Mouse (Mus musculus) ES-E14 (cell line): ENCODE results near the gene Xylt1. TPM values are rescaled to one million over a fixed set of nuclear protein-coding genes. Genes with fewer than 3 reads are reported as not detected.

ENCODE experiments used
- DNase-seq: peaks from one replicate; pipeline ENCODE4 v3.0.0-alpha.2; 2013; ENCODE audit warnings: low read depth, low spot score
- H3K27ac ChIP-seq: 2 replicates; pipeline ENCODE4 v1.5.1; 2012; ENCODE audit warnings: low read depth, mild to moderate bottlenecking, low read length, moderate library complexity, mixed read lengths; ENCODE audit not compliant: poor library complexity, insufficient read depth, severe bottlenecking
- H3K36me3 ChIP-seq: 2 replicates; pipeline ENCODE4 v1.6.1; 2012; ENCODE audit warnings: mild to moderate bottlenecking, low read length, moderate library complexity, mixed read lengths; ENCODE audit not compliant: control insufficient read depth, poor library complexity, insufficient read depth, severe bottlenecking
- H3K4me1 ChIP-seq, 2 experiments: fragments of 150-350 bp in 1 of 2; sonication (generic) in 1 of 2; 2 replicates each; pipeline ENCODE4 v1.6.1; 2012; ENCODE audit warnings: low read length in 2 of 2, mild to moderate bottlenecking in 1 of 2, mixed read lengths in 1 of 2; ENCODE audit not compliant: control insufficient read depth in 2 of 2, insufficient read depth in 2 of 2, poor library complexity in 1 of 2
- H3K4me3 ChIP-seq, 2 experiments: fragments of 150-350 bp in 1 of 2; sonication (generic) in 1 of 2; 2 replicates each; pipeline ENCODE4 v1.5.1; 2012; ENCODE audit warnings: low read length in 2 of 2, low read depth in 1 of 2, mild to moderate bottlenecking in 1 of 2, mixed read lengths in 1 of 2; ENCODE audit not compliant: insufficient read depth in 1 of 2, poor library complexity in 1 of 2, severe bottlenecking in 1 of 2
- H3K9ac ChIP-seq: 2 replicates; pipeline ENCODE4 v1.6.1; 2012; ENCODE audit warnings: low read depth, mild to moderate bottlenecking, low read length, mixed read lengths; ENCODE audit not compliant: poor library complexity, insufficient read depth, severe bottlenecking
- H3K9me3 ChIP-seq: fragments of 150-350 bp; sonication (generic); 2 replicates; pipeline ENCODE4 v1.6.1; 2012; ENCODE audit warnings: low read depth, mild to moderate bottlenecking, low read length; ENCODE audit not compliant: control insufficient read depth, insufficient read depth
- CHD2 ChIP-seq: IDR thresholded peaks from 2 replicates; pipeline ENCODE4 v1.6.1; 2014; ENCODE audit warnings: mild to moderate bottlenecking, low read depth, low read length, inconsistent platforms
- HCFC1 ChIP-seq: IDR thresholded peaks from 2 replicates; pipeline ENCODE4 v1.6.1; 2012; ENCODE audit warnings: low read length, inconsistent platforms, borderline replicate concordance; ENCODE audit not compliant: insufficient read depth
- MAFK ChIP-seq: IDR thresholded peaks from 2 replicates; pipeline ENCODE4 v1.6.1; 2014; ENCODE audit warnings: mild to moderate bottlenecking, low read depth, low read length, inconsistent platforms; ENCODE audit not compliant: insufficient read depth
- ZC3H11A ChIP-seq: IDR thresholded peaks from 2 replicates; pipeline ENCODE4 v1.6.1; 2012; ENCODE audit warnings: low read depth, mild to moderate bottlenecking, inconsistent platforms, low read length, borderline replicate concordance
- ZNF384 ChIP-seq: IDR thresholded peaks from 2 replicates; pipeline ENCODE4 v1.6.1; 2012; ENCODE audit warnings: low read depth, low read length, inconsistent platforms
- in situ Hi-C, 2 experiments: fragments of 600-800 bp; cut with MboI; formaldehyde crosslinking; loops; one replicate each; pipeline ENCODE4 v1.15.1; 2025; ENCODE audit warnings: low sequenced_read_pairs in 2 of 2, inconsistent platforms in 1 of 2; ENCODE audit not compliant: unreplicated experiment in 2 of 2
- total RNA-seq: library from RNA; depleted of rRNA; stranded (reverse); fragments of 300-350 nt; gene quantifications from 2 replicates; pipeline ENCODE4 v1.2.3, GENCODE M21; 2012

The Xylt1 gene
- total RNA-seq, 1 experiment, result 3.6 TPM

GRCm38 (mm10) chr7:117510113-117510512 lies 129.3 kb downstream of the Xylt1 start:
- Histone ChIP-seq H3K4me3 (no peak overlapping the region), H3K9me3 (no peaks in the 10 kb centered on the region), H3K36me3 (no peaks in the 10 kb centered on the region), H3K9ac (no peak overlapping the region), H3K4me1 (no peaks in the 10 kb centered on the region), H3K27ac (no peak overlapping the region)
- no peak for DNase-seq
- TF ChIP-seq CHD2 (no peak), ZC3H11A (no peak), ZNF384 (no peak), HCFC1 (no peak), MAFK (no peak)
- in situ Hi-C loops, result no loop called here

- in situ Hi-C loops, result no loop called here
- Histone ChIP-seq H3K9ac (no peak overlapping the region), H3K9me3 (no peaks in the 10 kb centered on the region), H3K4me1 (no peaks in the 10 kb centered on the region), H3K36me3 (no peaks in the 10 kb centered on the region), H3K4me3 (no peak overlapping the region), H3K27ac (no peak overlapping the region)
- no peak for DNase-seq
- TF ChIP-seq ZNF384 (no peak), HCFC1 (no peak), MAFK (no peak), ZC3H11A (no peak), CHD2 (no peak)
Measured at GRCm38 (mm10) chr7:117512301-117512700, 131.5 kb downstream of the Xylt1 start.

DNA sequence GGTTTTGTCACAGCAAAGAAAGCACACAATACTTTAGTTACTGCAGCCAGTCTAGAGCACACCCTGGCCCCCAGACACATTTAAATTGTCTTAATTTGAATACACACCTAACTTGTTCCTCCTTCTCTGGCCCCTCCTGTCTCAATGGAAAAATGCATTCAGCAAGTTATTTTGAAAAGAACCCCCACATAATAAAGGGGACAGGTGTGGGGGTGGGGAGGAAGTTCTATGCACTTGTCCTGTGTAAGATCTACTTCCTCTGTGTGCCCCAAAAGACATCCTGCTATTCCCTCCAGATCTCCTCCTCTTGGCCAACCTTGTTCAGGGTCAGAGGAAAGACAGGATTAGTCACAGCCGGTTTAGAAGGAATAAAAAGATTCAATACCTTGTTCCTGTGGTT lies 135.0 kb downstream of the Xylt1 start:
- Histone ChIP-seq H3K36me3 (no peaks in the 10 kb centered on the region), H3K27ac (no peak overlapping the region), H3K9ac (no peak overlapping the region), H3K4me3 (no peak overlapping the region), H3K9me3 (no peaks in the 10 kb centered on the region), H3K4me1 (no peaks in the 10 kb centered on the region)
- in situ Hi-C loops, result no loop called here
- no peak for TF ChIP-seq ZC3H11A
- TF ChIP-seq HCFC1, result no peak
- no peak for TF ChIP-seq CHD2
- no peak for TF ChIP-seq MAFK
- TF ChIP-seq ZNF384, result no peak
- DNase-seq, result no peak

- TF ChIP-seq ZC3H11A, result no peak
- no peak for TF ChIP-seq ZNF384
- TF ChIP-seq CHD2, result no peak
- TF ChIP-seq HCFC1, result no peak
- TF ChIP-seq MAFK, result no peak
- DNase-seq, result no peak
- Histone ChIP-seq H3K9ac (no peak overlapping the region), H3K27ac (no peak overlapping the region), H3K9me3 (no peaks in the 10 kb centered on the region), H3K36me3 (no peaks in the 10 kb centered on the region), H3K4me1 (0 out of 4 replicates have a peak, but pooled peaks cover 0 to under 1% of the 10 kb centered on the region in 2 experiments), H3K4me3 (no peak overlapping the region)
- in situ Hi-C loops, result no loop called here
Measured at GRCm38 (mm10) chr7:117516896-117517295, 136.1 kb downstream of the Xylt1 start.

- peaks cover 0 to 4% of the 10 kb centered on the region in 2 experiments; a peak in 1 of 4 replicates for H3K4me1 ChIP-seq
- H3K9me3 ChIP-seq, result no peaks in the 10 kb centered on the region
- in situ Hi-C loops, result no loop called here
- no peak overlapping the region for H3K9ac ChIP-seq
- no peak for DNase-seq
- TF ChIP-seq HCFC1, result no peak
- TF ChIP-seq ZNF384, result no peak
- no peak for TF ChIP-seq MAFK
- TF ChIP-seq ZC3H11A, result no peak
- TF ChIP-seq CHD2, result no peak
- H3K4me3 ChIP-seq, result no peak overlapping the region
- no peaks in the 10 kb centered on the region for H3K36me3 ChIP-seq
- no peak overlapping the region for H3K27ac ChIP-seq
Measured at GRCm38 (mm10) chr7:117521369-117521768, 140.6 kb downstream of the Xylt1 start.
